Mouse (Mus musculus): Measurements from ENCODE around the gene Sox5. TPM values are rescaled to one million over a fixed set of nuclear protein-coding genes. Genes with fewer than 3 reads are reported as not detected.

The Sox5 gene
- polyA plus RNA-seq, 2 experiments: 1.6 to 1.7 TPM

DNA sequence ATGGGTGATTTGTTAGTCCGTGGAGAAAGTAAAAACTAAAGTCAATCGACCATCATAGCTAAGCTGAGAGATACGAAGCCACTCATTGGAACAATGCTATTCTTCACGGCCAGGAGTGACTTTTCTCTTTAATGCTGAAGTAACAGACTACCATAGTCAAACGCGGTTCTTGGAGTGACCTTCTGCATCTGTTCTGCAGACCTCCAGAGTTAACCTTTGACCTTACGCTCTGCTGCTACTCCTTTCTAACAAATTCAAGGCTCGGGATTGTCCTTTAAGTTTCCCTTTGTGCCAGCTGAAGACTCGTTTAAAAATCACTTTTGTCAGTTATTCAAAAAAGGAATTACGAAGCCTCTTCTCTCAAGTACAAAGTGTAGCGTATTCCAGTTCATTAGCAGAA is 545.2 kb downstream of the Sox5 start:
- Histone ChIP-seq H3K9ac (replicated peaks) (no peak overlapping the region), H3K4me1 (replicated peaks; ENCODE audit: control insufficient read depth in 2 of 2, insufficient read depth in 2 of 2, low read length in 1 of 2) (no peaks in the 10 kb centered on the region), H3K4me3 (ENCODE audit: insufficient read depth in 1 of 2, low read depth in 2 of 2, low read length in 2 of 2) (no peak overlapping the region), H3K9me3 (ENCODE audit: control insufficient read depth, low read length) (no peaks in the 10 kb centered on the region), H3K27ac (no peak overlapping the region), H3K27me3 (ENCODE audit: control insufficient read depth, insufficient read depth, low read length) (no peaks in the 10 kb centered on the region), H3K4me2 (ENCODE audit: low read depth) (no peak overlapping the region), H3K36me3 (replicated peaks; ENCODE audit: control insufficient read depth, insufficient read depth, low read depth) (no peaks in the 10 kb centered on the region)
- DNase-seq (ENCODE audit: low read depth in 3 of 3, low spot score in 3 of 3) (no peak), ATAC-seq (ENCODE audit: insufficient read depth) (no peak)
- WGBS (ENCODE audit: insufficient replicate concordance): 70% methylated on average over 11 of the region's 11 CpGs
- TF ChIP-seq CTCF (IDR thresholded peaks at IDR 0.05; ENCODE audit: low read depth) (no peak), EP300 (IDR thresholded peaks at IDR 0.05; ENCODE audit: low read depth) (no peak)

DNA sequence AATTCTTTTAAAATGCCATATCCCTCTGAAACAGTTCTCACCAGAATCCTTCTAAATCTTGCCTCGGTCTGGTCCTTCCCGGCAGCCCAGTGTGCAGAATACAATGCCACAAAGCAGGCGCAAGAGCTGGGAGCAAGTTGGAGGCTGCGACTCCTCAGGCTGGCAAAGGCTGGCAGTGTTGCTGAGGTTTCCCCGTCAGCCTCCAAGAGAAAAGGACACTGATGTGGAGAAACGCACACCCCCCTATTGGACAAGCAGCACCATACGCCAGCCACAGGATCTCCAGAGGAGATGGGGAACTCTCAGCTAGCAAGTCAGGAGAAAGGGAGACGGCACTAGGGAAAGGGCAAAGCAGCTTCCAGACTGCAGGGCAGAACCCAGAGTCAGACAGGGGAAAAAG is 577.8 kb downstream of the Sox5 start:
- Histone ChIP-seq H3K27me3 (ENCODE audit: control insufficient read depth, insufficient read depth, low read length) (no peaks in the 10 kb centered on the region), H3K4me3 (ENCODE audit: insufficient read depth in 1 of 2, low read depth in 2 of 2, low read length in 2 of 2) (no peak overlapping the region), H3K27ac (no peak overlapping the region), H3K4me1 (replicated peaks; ENCODE audit: control insufficient read depth in 2 of 2, insufficient read depth in 2 of 2, low read length in 1 of 2) (no peaks in the 10 kb centered on the region; a peak in 1 of 4 replicates), H3K4me2 (ENCODE audit: low read depth) (no peak overlapping the region), H3K9me3 (ENCODE audit: control insufficient read depth, low read length) (no peaks in the 10 kb centered on the region), H3K9ac (replicated peaks) (no peak overlapping the region), H3K36me3 (replicated peaks; ENCODE audit: control insufficient read depth, insufficient read depth, low read depth) (no peaks in the 10 kb centered on the region)
- DNase-seq (ENCODE audit: low read depth in 3 of 3, low spot score in 3 of 3) (no peak), ATAC-seq (ENCODE audit: insufficient read depth) (no peak)
- WGBS (ENCODE audit: insufficient replicate concordance): 55% methylated on average over 8 of the region's 8 CpGs
- TF ChIP-seq EP300 (IDR thresholded peaks at IDR 0.05; ENCODE audit: low read depth): no peak
- TF ChIP-seq CTCF (IDR thresholded peaks at IDR 0.05; ENCODE audit: low read depth): no peak

DNA sequence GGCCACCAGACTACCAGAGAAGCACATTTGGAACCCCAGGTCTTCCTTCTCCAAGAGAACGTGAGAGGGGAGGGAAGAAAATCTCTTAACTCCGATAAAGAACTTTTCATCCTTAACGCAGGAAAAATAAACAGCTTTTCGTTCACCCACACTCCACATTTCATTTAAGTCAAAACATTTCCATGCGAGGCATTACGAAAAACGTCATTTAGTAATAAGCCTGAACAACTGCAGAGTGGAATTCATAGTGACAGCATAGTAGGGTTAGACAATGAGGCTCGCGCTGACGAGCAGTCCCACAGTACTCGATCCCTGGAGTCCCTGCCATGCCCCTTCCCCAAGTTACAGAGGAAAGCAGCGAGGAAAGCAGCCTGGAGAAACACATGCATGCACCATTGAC is 578.8 kb downstream of the Sox5 start:
- WGBS (ENCODE audit: insufficient replicate concordance): 62% methylated on average over 12 of the region's 12 CpGs
- DNase-seq (ENCODE audit: low read depth in 3 of 3, low spot score in 3 of 3): no peak

DNA sequence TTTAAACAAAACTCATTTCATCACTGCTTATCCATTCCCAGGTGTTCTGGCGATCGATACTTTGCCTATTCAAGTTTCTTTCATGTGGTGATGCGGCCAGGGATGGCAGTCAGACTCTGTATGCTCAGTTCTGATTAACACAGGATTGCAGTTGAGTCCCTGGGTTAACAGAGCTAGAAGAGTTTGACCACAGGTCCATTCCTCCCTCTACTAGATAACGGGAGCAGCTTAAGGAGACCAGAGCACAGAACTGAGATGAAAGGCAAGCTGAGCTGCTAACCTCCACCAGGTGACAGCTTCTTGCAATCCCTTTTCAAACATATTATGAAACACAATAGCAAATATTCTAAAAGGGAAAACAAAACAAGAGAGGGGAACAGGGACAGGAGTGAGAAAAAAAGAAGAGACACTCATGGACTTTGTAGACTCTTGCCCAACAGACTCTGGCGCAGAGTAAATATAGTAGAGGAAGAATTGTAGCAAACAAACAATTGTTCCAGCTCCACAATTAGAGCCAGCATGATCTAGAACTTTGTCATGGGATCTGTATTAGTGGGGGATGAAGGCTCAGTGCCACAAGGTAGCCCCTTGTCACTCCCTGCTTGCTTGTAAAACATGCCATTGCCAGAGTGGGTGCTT is 580.3 kb downstream of the Sox5 start:
- no peak overlapping the region for H3K27ac ChIP-seq
- DNase-seq (ENCODE audit: low read depth in 3 of 3, low spot score in 3 of 3) (peak in 1 of 3 experiments; percentile 16), ATAC-seq (ENCODE audit: insufficient read depth) (no peak)
- H3K27me3 ChIP-seq (ENCODE audit: control insufficient read depth, insufficient read depth, low read length): no peaks in the 10 kb centered on the region
- H3K4me3 ChIP-seq (ENCODE audit: insufficient read depth in 1 of 2, low read depth in 2 of 2, low read length in 2 of 2): no peak overlapping the region
- H3K9ac ChIP-seq (replicated peaks): no peak overlapping the region
- H3K9me3 ChIP-seq (ENCODE audit: control insufficient read depth, low read length): no peaks in the 10 kb centered on the region
- 56% methylated on average over 5 of the region's 5 CpGs for WGBS (ENCODE audit: insufficient replicate concordance)
- no peaks in the 10 kb centered on the region for H3K36me3 ChIP-seq (replicated peaks; ENCODE audit: control insufficient read depth, insufficient read depth, low read depth)
- no peaks in the 10 kb centered on the region; a peak in 1 of 4 replicates for H3K4me1 ChIP-seq (replicated peaks; ENCODE audit: control insufficient read depth in 2 of 2, insufficient read depth in 2 of 2, low read length in 1 of 2)
- no peak for TF ChIP-seq CTCF (IDR thresholded peaks at IDR 0.05; ENCODE audit: low read depth)
- TF ChIP-seq EP300 (IDR thresholded peaks at IDR 0.05; ENCODE audit: low read depth): no peak
- no peak overlapping the region for H3K4me2 ChIP-seq (ENCODE audit: low read depth)

More for the DNA sequence above, 578.8 kb downstream of the Sox5 start:
- Histone ChIP-seq H3K9ac (replicated peaks) (no peak overlapping the region), H3K4me2 (ENCODE audit: low read depth) (no peak overlapping the region), H3K4me1 (replicated peaks; ENCODE audit: control insufficient read depth in 2 of 2, insufficient read depth in 2 of 2, low read length in 1 of 2) (no peaks in the 10 kb centered on the region; a peak in 1 of 4 replicates), H3K27ac (no peak overlapping the region), H3K36me3 (replicated peaks; ENCODE audit: control insufficient read depth, insufficient read depth, low read depth) (no peaks in the 10 kb centered on the region), H3K4me3 (ENCODE audit: insufficient read depth in 1 of 2, low read depth in 2 of 2, low read length in 2 of 2) (no peak overlapping the region), H3K27me3 (ENCODE audit: control insufficient read depth, insufficient read depth, low read length) (no peaks in the 10 kb centered on the region), H3K9me3 (ENCODE audit: control insufficient read depth, low read length) (no peaks in the 10 kb centered on the region)
- TF ChIP-seq EP300 (IDR thresholded peaks at IDR 0.05; ENCODE audit: low read depth): no peak
- no peak for TF ChIP-seq CTCF (IDR thresholded peaks at IDR 0.05; ENCODE audit: low read depth)
- ATAC-seq (ENCODE audit: insufficient read depth): no peak

DNA sequence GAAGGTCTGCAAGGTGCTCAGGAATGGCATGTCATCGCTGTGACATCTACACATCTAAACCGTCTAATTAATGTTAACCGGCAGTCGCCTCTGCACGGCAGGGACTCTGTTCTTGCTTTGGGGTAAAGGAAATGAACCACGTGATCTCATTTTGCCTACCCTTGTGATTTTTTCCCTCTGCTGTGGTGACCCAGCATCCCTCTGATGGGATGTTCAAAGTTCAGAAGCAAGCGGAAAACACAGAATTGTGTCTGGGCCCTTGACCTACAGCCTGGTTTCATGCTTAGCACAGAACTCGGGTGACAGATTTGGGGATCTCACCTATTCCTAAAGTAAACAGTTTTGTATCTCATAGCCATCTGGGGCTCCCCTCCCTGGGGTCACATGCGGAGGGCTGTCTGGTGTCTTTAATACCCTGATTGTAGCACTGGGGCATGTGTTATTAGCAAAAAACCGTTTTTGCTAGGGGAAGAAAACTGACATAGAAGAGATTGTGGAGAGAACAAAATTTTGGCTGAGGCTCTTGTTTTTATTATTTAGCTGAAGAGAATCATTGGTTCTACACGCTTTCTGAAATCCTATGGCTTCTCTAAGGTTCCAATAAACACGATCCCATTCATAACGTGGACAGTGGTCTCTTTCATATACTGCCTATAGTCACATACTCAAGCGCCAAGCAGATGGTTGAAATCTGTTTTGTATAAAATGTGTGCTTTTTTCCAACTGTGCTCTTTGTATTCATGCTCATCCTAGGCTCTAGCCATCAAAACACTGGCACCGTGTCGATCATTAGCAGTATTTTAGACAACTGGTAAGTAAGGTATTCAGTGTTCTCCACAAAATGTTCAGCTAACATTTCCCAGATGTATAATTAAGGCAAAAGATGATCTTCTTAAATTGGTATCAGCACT is 584.3 kb downstream of the Sox5 start:
- Histone ChIP-seq H3K27me3 (ENCODE audit: control insufficient read depth, insufficient read depth, low read length) (no peaks in the 10 kb centered on the region), H3K36me3 (replicated peaks; ENCODE audit: control insufficient read depth, insufficient read depth, low read depth) (no peaks in the 10 kb centered on the region), H3K27ac (no peak overlapping the region), H3K4me1 (replicated peaks; ENCODE audit: control insufficient read depth in 2 of 2, insufficient read depth in 2 of 2, low read length in 1 of 2) (no peaks in the 10 kb centered on the region), H3K4me3 (ENCODE audit: insufficient read depth in 1 of 2, low read depth in 2 of 2, low read length in 2 of 2) (no peak overlapping the region), H3K9me3 (ENCODE audit: control insufficient read depth, low read length) (no peaks in the 10 kb centered on the region), H3K9ac (replicated peaks) (no peak overlapping the region), H3K4me2 (ENCODE audit: low read depth) (no peak overlapping the region)
- DNase-seq (ENCODE audit: low read depth in 3 of 3, low spot score in 3 of 3) (no peak), ATAC-seq (ENCODE audit: insufficient read depth) (0 out of 2 replicates have a peak, but pooled peaks have one; percentile 3)
- WGBS (ENCODE audit: insufficient replicate concordance): 68% methylated on average over 16 of the region's 16 CpGs
- no peak for TF ChIP-seq CTCF (IDR thresholded peaks at IDR 0.05; ENCODE audit: low read depth)
- TF ChIP-seq EP300 (IDR thresholded peaks at IDR 0.05; ENCODE audit: low read depth): no peak

Data from liver, embryonic 14.5 days (tissue).